Mouse (Mus musculus) cerebellum, adult 18-20 months (tissue): ENCODE results near the gene Cmip.
A peak's percentile ranks its signal among the peaks of the same experiment; 100 is the strongest.
"Not testable (repeated sequence)": the region's sequence is repeated elsewhere in the genome, so short reads cannot be mapped to it uniquely, and the experiment has no call there.

ENCODE experiments used
- DNase-seq, 2 experiments: peaks; one replicate each; pipeline ENCODE4 v3.0.0; 2021

Gene Cmip

DNA sequence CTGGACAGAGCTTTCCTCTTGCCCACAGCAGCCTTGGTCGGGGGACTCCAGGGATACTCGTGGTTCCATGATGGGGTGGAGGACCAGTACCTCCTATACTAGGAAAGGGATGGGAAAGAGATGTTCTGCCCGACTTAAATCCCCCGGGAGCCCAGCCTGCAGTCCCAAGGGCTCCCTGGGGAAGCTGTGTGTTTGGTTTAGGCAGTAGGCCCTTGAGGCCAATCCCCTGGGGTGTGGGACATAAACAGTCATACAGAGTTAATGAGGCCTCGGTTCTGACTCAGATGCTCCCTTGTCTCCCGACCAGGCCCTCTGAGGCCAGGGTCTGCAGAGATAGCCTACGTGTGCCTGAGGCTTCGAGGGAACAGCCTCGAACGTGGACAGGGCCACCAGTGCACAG is 130.8 kb downstream of the Cmip start:
- DNase-seq = no peak

- peak; percentile 15 to 18 for DNase-seq
Measured at GRCm38 (mm10) chr8:117388370-117388769, 131.5 kb downstream of the Cmip start.

GRCm38 (mm10) chr8:117393853-117394252 is 137.0 kb downstream of the Cmip start:
- no peak for DNase-seq

- no peak for DNase-seq
Measured at GRCm38 (mm10) chr8:117395055-117395454, 138.2 kb downstream of the Cmip start.

DNA sequence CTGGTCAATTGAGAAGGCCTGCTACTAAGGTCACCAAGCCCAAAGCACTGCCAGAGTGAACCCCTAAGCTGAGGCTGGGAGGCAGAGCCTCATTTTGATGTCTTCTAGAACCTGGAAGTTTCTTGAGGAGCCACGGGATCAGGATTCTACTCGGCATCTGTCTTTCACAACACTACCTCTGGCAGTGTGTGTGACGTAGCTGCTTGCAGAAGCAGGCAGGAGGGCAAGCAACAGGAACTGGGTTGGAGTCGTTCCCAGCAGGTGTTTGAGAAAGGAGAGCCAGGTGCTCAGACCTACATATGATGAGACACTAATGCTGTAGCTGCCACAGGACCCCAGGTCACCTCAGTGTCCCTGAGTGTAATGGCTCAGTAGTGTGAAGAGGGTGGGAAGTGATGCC is 140.0 kb downstream of the Cmip start:
- DNase-seq = no peak

- DNase-seq = no peak
Measured at GRCm38 (mm10) chr8:117397751-117398150, 140.9 kb downstream of the Cmip start.

GRCm38 (mm10) chr8:117399229-117399628 is 142.4 kb downstream of the Cmip start:
- DNase-seq = no peak

DNA sequence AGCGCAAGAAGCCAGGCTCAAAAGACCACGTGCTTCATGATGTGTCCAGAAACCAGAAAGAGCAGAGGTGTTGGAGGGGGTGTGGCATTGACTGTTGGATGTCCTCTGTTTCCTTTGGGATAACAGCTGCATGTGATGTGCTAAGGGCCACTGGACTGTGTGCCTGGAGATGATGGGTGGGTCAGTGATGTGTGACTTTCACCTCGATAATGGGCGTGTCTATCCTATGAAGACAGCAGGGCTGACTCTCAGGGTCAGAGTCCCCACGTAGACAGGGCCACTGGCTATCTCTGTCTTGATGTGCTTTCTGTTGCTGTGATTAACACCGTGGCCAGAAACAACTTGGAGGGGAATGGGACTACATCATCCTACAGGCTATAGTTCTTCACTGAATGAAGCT is 144.0 kb downstream of the Cmip start:
- no peak for DNase-seq

- DNase-seq = no peak
Measured at GRCm38 (mm10) chr8:117401880-117402279, 145.0 kb downstream of the Cmip start.

DNA sequence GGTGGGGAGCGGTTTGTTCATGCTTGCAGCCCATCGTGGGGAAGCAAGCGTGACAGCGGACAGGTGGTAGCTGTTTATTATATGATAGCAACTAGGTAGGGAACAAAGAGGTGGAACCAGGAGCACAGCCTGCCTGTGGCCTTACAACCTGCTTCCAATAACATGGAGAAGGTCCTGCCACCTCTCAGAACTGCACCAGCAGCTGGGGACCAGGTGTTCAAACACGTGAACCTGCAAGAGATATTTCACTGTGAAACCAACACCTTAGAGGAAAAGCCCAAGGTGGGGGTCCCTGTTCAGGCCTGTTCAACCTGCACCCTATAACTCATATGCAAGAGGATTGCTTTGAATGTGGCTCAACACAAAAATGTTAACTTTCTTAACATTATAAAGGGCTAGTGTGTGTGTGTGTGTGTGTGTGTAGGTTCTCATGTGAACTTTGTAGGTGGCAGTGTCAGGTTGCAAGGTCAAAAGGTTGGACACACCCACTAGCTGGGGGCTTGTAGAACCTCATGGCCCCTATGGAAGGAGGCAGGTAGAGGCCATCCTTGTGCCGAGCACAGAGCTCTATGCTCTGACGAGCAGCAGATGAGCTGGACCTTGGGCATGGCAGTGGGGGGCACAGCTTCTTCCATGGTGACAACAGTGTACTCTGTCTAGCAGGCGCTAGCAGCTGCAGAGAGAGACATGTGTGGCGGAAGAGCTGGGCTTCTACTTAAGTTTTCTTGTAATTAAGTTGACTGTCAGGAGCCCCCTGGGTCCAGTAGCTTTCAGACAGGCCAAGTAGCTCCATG is 146.2 kb downstream of the Cmip start:
- no peak for DNase-seq

GRCm38 (mm10) chr8:117403705-117404476 is 147.0 kb downstream of the Cmip start:
- no peak for DNase-seq

- no peak for DNase-seq
Measured at GRCm38 (mm10) chr8:117406081-117406480, 149.2 kb downstream of the Cmip start.

DNA sequence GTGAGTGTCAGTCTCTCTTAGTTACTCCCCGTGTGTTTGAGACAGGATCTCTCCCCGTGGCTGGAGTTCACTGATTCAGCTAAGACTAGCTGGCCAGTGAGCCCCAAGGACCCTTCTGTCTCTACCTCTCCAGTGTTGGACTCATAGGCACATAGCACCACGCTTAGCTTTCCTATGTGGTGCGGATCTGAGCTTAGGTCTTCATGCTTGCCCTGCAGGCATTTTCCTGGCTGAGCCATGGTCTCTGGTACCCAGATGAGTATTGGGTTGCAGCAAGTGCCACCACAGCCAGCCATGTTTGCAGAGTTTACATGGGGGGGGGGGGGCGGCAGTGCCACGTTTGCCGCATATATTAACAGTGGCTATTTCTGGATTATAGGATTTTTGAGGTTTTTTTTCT is 151.8 kb downstream of the Cmip start:
- DNase-seq = no peak

GRCm38 (mm10) chr8:117409056-117409455 is 152.2 kb downstream of the Cmip start:
- DNase-seq = no peak

- DNase-seq = no peak
Measured at GRCm38 (mm10) chr8:117410391-117410790, 153.5 kb downstream of the Cmip start.

GRCm38 (mm10) chr8:117410901-117411300 is 154.0 kb downstream of the Cmip start:
- no peak for DNase-seq

GRCm38 (mm10) chr8:117412232-117412631 is 155.4 kb downstream of the Cmip start:
- DNase-seq = no peak

GRCm38 (mm10) chr8:117417830-117418229 is 161.0 kb downstream of the Cmip start:
- no peak for DNase-seq

DNA sequence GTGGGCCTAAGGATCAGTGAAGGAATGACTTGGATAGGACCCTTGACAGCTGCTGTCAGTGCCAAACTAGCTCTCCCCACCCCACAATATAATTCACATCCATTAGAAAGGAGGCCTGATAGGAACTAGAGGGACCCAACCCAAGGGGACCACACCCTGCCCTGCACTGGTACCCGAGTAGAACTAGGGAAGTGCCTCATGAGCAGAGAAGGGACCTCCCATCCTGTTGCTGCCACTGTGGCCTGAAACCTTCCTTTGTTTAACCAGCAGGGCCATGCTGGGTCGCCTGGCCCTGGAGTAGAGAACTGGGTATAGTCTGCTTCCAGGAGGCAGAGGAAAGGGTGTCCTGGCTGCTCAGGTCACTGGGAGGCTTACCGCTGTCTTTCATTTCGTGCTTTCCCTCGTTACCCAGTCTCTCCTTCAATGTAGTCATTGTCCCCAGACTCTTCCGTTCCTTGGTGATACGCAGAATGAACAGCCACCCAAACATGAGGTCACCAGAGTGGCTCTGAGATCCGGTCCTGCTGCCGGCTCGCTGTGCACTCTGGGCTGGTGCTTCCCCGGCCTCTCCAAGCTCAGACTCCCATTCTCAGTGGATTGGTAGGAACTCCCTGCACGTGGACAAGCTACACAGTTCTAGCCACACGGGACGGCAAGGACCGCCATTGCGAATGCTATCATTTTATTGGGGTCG is 164.1 kb downstream of the Cmip start:
- DNase-seq = no peak

- no peak for DNase-seq
Measured at GRCm38 (mm10) chr8:117421838-117422237, 165.0 kb downstream of the Cmip start.

DNA sequence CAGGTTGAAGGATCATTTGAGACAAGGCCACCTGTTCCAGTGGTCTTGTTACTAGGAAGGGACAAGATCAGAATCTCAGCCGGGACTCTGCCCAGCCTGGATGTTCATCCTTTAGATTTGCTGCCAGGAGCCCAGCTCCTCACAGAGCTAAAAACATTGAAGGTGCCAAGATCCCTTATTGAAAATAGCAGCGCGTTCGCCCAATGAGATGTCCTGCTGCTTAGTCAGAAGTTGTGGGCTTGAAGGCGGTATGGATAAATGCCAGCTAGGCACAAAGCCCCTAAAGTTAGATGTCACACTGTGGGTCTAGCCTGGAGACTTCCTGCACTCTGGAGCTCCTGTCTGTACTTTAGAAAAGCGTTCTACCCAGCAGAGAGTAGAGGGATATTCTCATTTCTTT is 165.5 kb downstream of the Cmip start:
- DNase-seq = peak in 1 of 2 experiments; percentile 22

DNA sequence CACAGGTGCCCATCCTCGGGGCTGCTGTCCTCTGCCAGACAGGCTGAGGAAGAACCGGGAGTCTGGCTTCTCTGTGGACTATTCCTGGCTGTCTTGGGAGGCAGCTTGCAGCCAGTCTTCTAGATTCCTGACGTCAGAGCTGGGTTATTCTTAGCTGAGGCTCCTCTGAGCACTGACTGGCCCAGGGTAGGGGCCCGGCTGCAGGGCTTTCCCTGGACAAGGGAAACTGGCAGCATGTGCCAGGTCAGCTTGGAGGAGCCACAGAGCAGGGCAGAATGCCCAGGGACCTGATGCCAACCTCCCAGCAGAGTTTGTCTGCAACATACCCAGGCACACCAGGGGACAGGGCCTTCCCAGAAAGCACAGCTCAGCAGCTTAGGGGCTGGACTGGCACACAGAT is 166.2 kb downstream of the Cmip start:
- peak; percentile 96 to 97 for DNase-seq

- not testable (repeated sequence) for DNase-seq
Measured at GRCm38 (mm10) chr8:117427816-117428215, 171.0 kb downstream of the Cmip start.
